Mouse (Mus musculus) lung, embryonic 14.5 days (tissue): ENCODE measurements at regions not wholly inside any gene's neighbourhood (a gene's known extent, or its start where the extent isn't known, plus 50 kb on each side); places are given as distances from the start of the nearest gene placed in this dataset.
A peak's percentile ranks its signal among the peaks of the same experiment; 100 is the strongest.
"Not testable (repeated sequence)": the region's sequence is repeated elsewhere in the genome, so short reads cannot be mapped to it uniquely, and the experiment has no call there.

Source experiments
- ATAC-seq: fragments of 200-750 bp; cut with Nextera tagmentation; 2 replicates; pipeline ENCODE4 v1.8.0; 2017; ENCODE audit warnings: mild to moderate bottlenecking, moderate TSS enrichment, moderate library complexity; ENCODE audit not compliant: insufficient read depth
- DNase-seq: peaks from one replicate; pipeline ENCODE4 v3.0.0-alpha.2; 2015
- H3K27ac ChIP-seq: fragments of 300-500 bp; sonication (generic); 2 replicates; pipeline ENCODE4 v1.5.1; 2014; ENCODE audit warnings: low read depth, mild to moderate bottlenecking, moderate library complexity
- H3K27me3 ChIP-seq: fragments of 300-500 bp; sonication (generic); 2 replicates; pipeline ENCODE4 v1.6.1; 2014; ENCODE audit warnings: low read length, control low read depth; ENCODE audit not compliant: insufficient read depth
- H3K36me3 ChIP-seq: fragments of 300-500 bp; sonication (generic); 2 replicates; pipeline ENCODE4 v1.6.1; 2014; ENCODE audit warnings: control low read depth; ENCODE audit not compliant: insufficient read depth
- H3K4me1 ChIP-seq: fragments of 300-500 bp; sonication (generic); 2 replicates; pipeline ENCODE4 v1.6.1; 2014; ENCODE audit warnings: antibody characterized with exemption, control low read depth; ENCODE audit not compliant: insufficient read depth
- H3K4me2 ChIP-seq: fragments of 300-500 bp; sonication (generic); 2 replicates; pipeline ENCODE4 v1.6.1; 2014; ENCODE audit warnings: mild to moderate bottlenecking
- H3K4me3 ChIP-seq: fragments of 300-500 bp; sonication (generic); 2 replicates; pipeline ENCODE4 v1.5.1; 2014; ENCODE audit warnings: low read depth, low read length
- H3K9ac ChIP-seq: fragments of 300-500 bp; sonication (generic); 2 replicates; pipeline ENCODE4 v1.6.1; 2014
- H3K9me3 ChIP-seq: fragments of 300-500 bp; sonication (generic); 2 replicates; pipeline ENCODE4 v1.6.1; 2016; ENCODE audit warnings: low read depth, low read length, control low read depth
- CTCF ChIP-seq: IDR thresholded peaks from 2 replicates; pipeline ENCODE4 v1.5.1; 2016; ENCODE audit warnings: antibody characterized with exemption, low read depth
- WGBS: fragments of 180-500 bp; shearing (Covaris S2); extraction: QIAGEN DNeasy Blood & Tissue Kit; methylation state at CpG from one replicate; pipeline ENCODE4 v1.1.7; 2014; 5-methylcytosine and 5-hydroxymethylcytosine counted together

GRCm38 (mm10) chr6:3911284-3911683, 77.4 kb downstream of the Tfpi2 start:
- Histone ChIP-seq H3K4me3 (no peak overlapping the region), H3K27ac (no peak overlapping the region), H3K9ac (no peak overlapping the region), H3K4me2 (no peak overlapping the region), H3K4me1 (no peaks in the 10 kb centered on the region), H3K36me3 (no peaks in the 10 kb centered on the region), H3K9me3 (no peaks in the 10 kb centered on the region), H3K27me3 (no peaks in the 10 kb centered on the region)
- ATAC-seq (no peak), DNase-seq (peak; percentile 39)
- 0 out of 2 replicates have a peak, but pooled peaks have one; percentile 23 for TF ChIP-seq CTCF
- WGBS, result 66% methylated on average over 5 of the region's 5 CpGs

GRCm38 (mm10) chr6:3904704-3905103, 84.0 kb downstream of the Tfpi2 start:
- Histone ChIP-seq H3K9ac (no peak overlapping the region), H3K4me1 (no peaks in the 10 kb centered on the region), H3K27ac (no peak overlapping the region), H3K4me2 (no peak overlapping the region), H3K4me3 (no peak overlapping the region), H3K36me3 (no peaks in the 10 kb centered on the region), H3K9me3 (no peaks in the 10 kb centered on the region), H3K27me3 (no peaks in the 10 kb centered on the region)
- ATAC-seq, result no peak
- no peak for TF ChIP-seq CTCF
- DNase-seq, result no peak
- 88% methylated on average over 10 of the region's 10 CpGs for WGBS

- not testable (repeated sequence) for H3K27me3 ChIP-seq, H3K4me2 ChIP-seq, H3K9ac ChIP-seq, H3K4me1 ChIP-seq, H3K36me3 ChIP-seq, H3K27ac ChIP-seq, H3K4me3 ChIP-seq, ATAC-seq, DNase-seq, H3K9me3 ChIP-seq
- 68% methylated on average over 2 of the region's 2 CpGs for WGBS
Measured at GRCm38 (mm10) chr6:3875816-3876215, 111.3 kb upstream of the Calcr start.

GRCm38 (mm10) chr6:3874826-3875225, 110.3 kb upstream of the Calcr start:
- H3K4me2 ChIP-seq, H3K27ac ChIP-seq, H3K4me3 ChIP-seq, DNase-seq, H3K9ac ChIP-seq, H3K27me3 ChIP-seq, ATAC-seq, H3K36me3 ChIP-seq, H3K9me3 ChIP-seq, H3K4me1 ChIP-seq: not testable (repeated sequence)
- WGBS, result 50% methylated on average over 1 of the region's 1 CpGs

- no peak for TF ChIP-seq CTCF
- no peaks in the 10 kb centered on the region for H3K9me3 ChIP-seq
- H3K27me3 ChIP-seq, result no peaks in the 10 kb centered on the region
- DNase-seq (no peak), ATAC-seq (no peak)
- H3K9ac ChIP-seq, result no peak overlapping the region
- H3K4me3 ChIP-seq, result no peak overlapping the region
- no peaks in the 10 kb centered on the region for H3K4me1 ChIP-seq
- 70% methylated on average over 5 of the region's 5 CpGs for WGBS
- H3K27ac ChIP-seq, result no peak overlapping the region
- no peak overlapping the region for H3K4me2 ChIP-seq
- no peaks in the 10 kb centered on the region for H3K36me3 ChIP-seq
Measured at GRCm38 (mm10) chr6:3861046-3861445, 96.5 kb upstream of the Calcr start.

GRCm38 (mm10) chr6:3860587-3860975, 96.1 kb upstream of the Calcr start:
- ATAC-seq (no peak), DNase-seq (no peak)
- no peaks in the 10 kb centered on the region for H3K4me1 ChIP-seq
- WGBS, result 60% methylated on average over 1 of the region's 1 CpGs
- no peaks in the 10 kb centered on the region for H3K27me3 ChIP-seq
- H3K9ac ChIP-seq, result no peak overlapping the region
- H3K27ac ChIP-seq, result no peak overlapping the region
- H3K4me3 ChIP-seq, result no peak overlapping the region
- TF ChIP-seq CTCF, result no peak
- no peaks in the 10 kb centered on the region for H3K36me3 ChIP-seq
- H3K9me3 ChIP-seq, result no peaks in the 10 kb centered on the region
- no peak overlapping the region for H3K4me2 ChIP-seq

GRCm38 (mm10) chr6:3859942-3860586, 95.5 kb upstream of the Calcr start:
- Histone ChIP-seq H3K4me1 (no peaks in the 10 kb centered on the region), H3K27me3 (no peaks in the 10 kb centered on the region), H3K9ac (no peak overlapping the region), H3K4me2 (no peak overlapping the region), H3K27ac (no peak overlapping the region), H3K4me3 (no peak overlapping the region), H3K9me3 (no peaks in the 10 kb centered on the region), H3K36me3 (no peaks in the 10 kb centered on the region)
- TF ChIP-seq CTCF, result no peak
- DNase-seq (no peak), ATAC-seq (no peak)
- WGBS, result 83% methylated on average over 4 of the region's 4 CpGs

GRCm38 (mm10) chr6:3850146-3850545, 85.6 kb upstream of the Calcr start:
- 77% methylated on average over 5 of the region's 5 CpGs for WGBS
- DNase-seq, result no peak
- Histone ChIP-seq H3K4me1 (no peaks in the 10 kb centered on the region), H3K27me3 (no peaks in the 10 kb centered on the region), H3K9ac (no peak overlapping the region), H3K36me3 (no peaks in the 10 kb centered on the region), H3K4me3 (no peak overlapping the region), H3K4me2 (no peak overlapping the region), H3K9me3 (no peaks in the 10 kb centered on the region), H3K27ac (no peak overlapping the region)
- no peak for TF ChIP-seq CTCF
- no peak for ATAC-seq
